Mouse (Mus musculus) 3134 (cell line): Measurements from ENCODE around the gene Acan.
A peak's percentile ranks its signal among the peaks of the same experiment; 100 is the strongest.

Experiments
- DNase-seq: peaks from one replicate; pipeline ENCODE4 v3.0.0-alpha.2; 2011; ENCODE audit warnings: low spot score; ENCODE audit not compliant: insufficient read length; ENCODE audit errors: extremely low read depth

Acan gene

DNA sequence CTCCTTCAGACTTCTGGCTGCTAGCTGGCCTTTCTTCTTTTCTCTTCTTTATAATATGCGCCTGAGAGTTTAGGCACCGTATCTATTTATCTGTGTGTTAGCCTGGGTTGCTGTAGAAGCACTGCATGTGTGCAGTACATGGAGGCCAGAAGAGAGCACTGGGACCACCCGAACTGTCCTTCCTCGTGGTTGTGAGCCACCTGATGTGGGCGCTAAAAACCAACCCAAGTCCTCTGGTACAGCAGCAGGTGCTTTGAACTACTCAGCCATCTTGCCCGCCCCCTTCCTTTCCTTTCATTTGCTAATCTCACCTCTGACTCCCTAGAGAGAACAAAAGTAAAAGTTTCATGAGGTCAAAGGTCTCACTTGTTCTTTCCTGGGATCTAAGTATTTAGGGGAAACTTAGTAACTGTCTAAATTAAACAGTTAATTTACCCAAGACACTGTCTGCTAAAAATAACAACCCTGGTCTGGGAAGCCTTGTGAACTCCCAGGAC, 86.1 kb downstream of the Acan start:
- DNase-seq = no peak

GRCm38 (mm10) chr7:79139891-79140591, 86.8 kb downstream of the Acan start:
- peak; percentile 43 for DNase-seq

- peak; percentile 48 for DNase-seq
Observed at GRCm38 (mm10) chr7:79140897-79141296, 87.6 kb downstream of the Acan start.

DNA sequence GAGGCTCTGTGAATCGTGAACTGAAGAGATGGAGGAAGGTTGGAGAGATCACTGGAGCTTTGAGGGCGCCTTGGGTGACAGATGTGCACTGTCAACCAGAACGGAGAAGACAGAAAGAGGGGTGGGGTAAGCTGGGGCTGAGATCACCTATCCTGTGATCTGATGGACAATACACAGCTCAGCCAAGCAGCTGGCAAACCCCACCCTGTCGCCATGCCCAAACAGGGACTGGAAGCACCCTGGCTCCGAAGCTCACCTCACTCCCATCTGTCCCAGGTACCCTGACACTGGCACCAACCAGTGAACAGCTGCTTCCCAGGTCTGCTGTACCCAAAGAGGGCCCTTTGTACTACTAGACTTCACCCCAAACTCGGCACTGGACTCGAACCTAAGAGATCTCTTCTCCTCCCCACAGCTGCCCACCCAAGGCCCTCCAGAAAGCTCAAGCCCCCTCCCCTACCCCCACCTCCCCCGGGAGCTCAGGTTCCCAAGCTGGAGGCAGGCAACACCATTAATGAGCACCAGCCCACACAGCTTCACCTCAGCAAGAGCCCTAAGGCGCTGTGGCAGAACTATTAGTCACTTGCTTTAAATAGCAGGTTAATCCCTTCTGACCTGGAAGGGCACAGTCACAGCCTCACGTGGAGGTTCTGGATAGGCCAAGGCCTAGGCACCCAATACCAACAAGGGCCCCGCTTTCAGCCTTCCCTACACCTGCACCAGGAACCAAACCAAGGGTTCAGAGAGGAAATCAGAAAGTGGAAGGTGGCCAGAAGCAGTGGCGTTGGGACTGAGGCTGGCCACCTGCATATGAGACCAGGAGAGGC, 93.9 kb downstream of the Acan start:
- DNase-seq = peak; percentile 53

DNA sequence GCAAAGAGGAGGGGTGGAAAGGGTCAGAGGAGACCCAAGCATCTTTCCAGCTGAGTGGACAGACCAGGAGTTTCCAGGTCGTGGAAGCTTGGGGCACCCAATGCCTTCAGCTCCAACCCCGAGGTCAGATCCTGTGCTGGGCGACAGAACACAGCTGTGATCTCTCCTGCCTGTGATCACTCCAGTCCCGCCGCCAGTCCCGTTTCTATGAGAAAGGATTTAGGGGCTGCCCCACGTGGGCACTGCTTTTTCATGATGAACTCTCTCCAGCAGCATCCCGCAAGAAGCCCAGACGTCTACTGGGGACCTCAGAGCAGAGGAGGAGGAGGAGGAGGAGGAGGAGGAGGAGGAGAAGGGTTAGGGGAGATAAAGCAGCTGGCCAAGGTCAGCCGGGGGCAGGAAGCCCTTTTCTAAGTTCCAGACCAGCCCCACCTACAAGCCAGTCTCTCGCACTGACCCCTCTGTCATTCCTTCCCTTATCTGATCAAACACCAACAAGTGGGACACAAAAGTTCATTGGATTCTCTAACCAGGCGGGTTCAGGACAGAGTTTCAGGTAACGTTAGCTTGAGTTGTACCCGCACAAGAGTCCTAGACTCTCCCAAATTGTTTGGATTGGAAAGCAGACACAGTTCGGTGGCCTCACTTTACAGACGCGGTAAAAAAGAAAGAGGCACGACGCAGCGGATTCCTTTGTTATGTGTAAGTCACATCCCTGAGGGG, 94.8 kb downstream of the Acan start:
- DNase-seq = peak; percentile 28

DNA sequence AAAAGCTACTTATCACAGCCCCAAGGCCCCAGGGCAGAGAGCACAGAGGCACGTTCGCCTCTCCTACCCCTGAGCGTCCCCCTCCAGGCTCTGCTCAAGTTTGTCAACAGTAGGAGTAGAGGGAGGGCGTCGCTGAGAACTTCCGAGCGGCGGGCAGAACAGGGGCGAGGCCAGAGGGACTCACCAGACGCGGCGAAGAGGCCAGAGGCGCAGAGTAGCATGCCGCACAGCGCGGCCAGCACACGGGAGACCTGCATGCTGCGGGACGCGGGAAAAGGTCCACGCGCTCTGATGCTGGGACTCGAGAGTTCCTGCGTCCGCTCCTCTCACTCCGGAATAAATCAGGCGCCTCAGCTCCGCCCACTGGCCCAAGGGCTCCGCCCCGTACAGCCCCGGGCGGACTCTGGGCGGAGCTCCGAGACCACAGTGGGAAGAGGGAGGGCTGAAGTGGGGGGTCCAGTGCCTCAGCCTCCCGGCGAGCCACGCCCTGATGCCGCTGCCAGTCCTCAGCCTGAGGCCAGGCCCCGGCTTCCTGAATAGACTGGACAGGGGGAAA, 95.5 kb downstream of the Acan start, which contains the start of gene Mfge8:
Gene Mfge8, minus strand, starts transcription at position 350 of the 556 bp plus-strand sequence.
- DNase-seq = peak; percentile 96

GRCm38 (mm10) chr7:79149522-79149921, 96.2 kb downstream of the Acan start:
- DNase-seq = no peak

DNA sequence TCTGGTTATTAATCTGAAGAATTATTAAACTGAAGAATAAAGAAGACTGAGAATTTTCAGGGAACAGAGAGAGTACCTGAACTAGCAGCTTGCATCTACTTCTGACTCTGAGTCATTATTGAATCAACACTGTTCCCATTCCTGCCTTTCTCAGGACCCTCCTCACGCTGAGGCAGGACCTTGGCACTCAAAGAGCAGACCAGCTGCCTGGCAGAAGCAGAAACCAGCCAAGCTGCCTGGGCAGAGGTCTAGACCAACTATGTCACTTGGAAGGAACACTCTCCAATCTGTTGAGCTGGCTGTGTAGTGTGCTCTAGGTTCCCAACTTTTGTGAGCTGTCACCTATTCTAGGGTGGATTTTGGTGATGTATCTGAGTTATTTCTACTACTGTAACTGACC, 106.1 kb downstream of the Acan start:
- DNase-seq = no peak
